Mouse (Mus musculus): ENCODE data around the gene Gm21394. TPM values are rescaled to one million over a fixed set of nuclear protein-coding genes. Genes with fewer than 3 reads are reported as not detected.
"Not testable (repeated sequence)": the region's sequence is repeated elsewhere in the genome, so short reads cannot be mapped to it uniquely, and the experiment has no call there.

Gm21394 gene
- not detected in 2 replicates for polyA plus RNA-seq (2011; ENCODE audit: insufficient read depth, insufficient read length, low replicate concordance, missing spikeins)

- no CpG with 5 or more reads among the region's 4 CpGs for WGBS
- H3K4me1 ChIP-seq (ENCODE audit: control insufficient read depth, insufficient read depth, low read length); H3K27ac ChIP-seq (ENCODE audit: control insufficient read depth, insufficient read depth, low read depth, low read length, poor library complexity); H3K4me3 ChIP-seq (replicated peaks; ENCODE audit: control insufficient read depth, low read depth, low read length): not testable (repeated sequence)
Observed at GRCm38 (mm10) chrY:84564807-84565206, at the start of gene Gm21394. TSS of gene Gm21394 (minus strand) at chrY:84564907.

Other genes with a start within 250 kb of the Gm21394 start
- not detected in 2 replicates for gene Gm21409, start 181.8 kb upstream of the Gm21394 start, polyA plus RNA-seq (2011; ENCODE audit: insufficient read depth, insufficient read length, low replicate concordance, missing spikeins)